Mouse (Mus musculus) ES-E14 (cell line): Measurements from ENCODE around the gene Tnnt1. TPM values are rescaled to one million over a fixed set of nuclear protein-coding genes. Genes with fewer than 3 reads are reported as not detected.

Source experiments
- DNase-seq: peaks from one replicate; pipeline ENCODE4 v3.0.0-alpha.2; 2013; ENCODE audit warnings: low read depth, low spot score
- H3K27ac ChIP-seq: 2 replicates; pipeline ENCODE4 v1.5.1; 2012; ENCODE audit warnings: low read depth, mild to moderate bottlenecking, low read length, moderate library complexity, mixed read lengths; ENCODE audit not compliant: poor library complexity, insufficient read depth, severe bottlenecking
- H3K36me3 ChIP-seq: 2 replicates; pipeline ENCODE4 v1.6.1; 2012; ENCODE audit warnings: mild to moderate bottlenecking, low read length, moderate library complexity, mixed read lengths; ENCODE audit not compliant: control insufficient read depth, poor library complexity, insufficient read depth, severe bottlenecking
- H3K4me1 ChIP-seq, 2 experiments: fragments of 150-350 bp in 1 of 2; sonication (generic) in 1 of 2; 2 replicates each; pipeline ENCODE4 v1.6.1; 2012; ENCODE audit warnings: low read length in 2 of 2, mild to moderate bottlenecking in 1 of 2, mixed read lengths in 1 of 2; ENCODE audit not compliant: control insufficient read depth in 2 of 2, insufficient read depth in 2 of 2, poor library complexity in 1 of 2
- H3K4me3 ChIP-seq, 2 experiments: fragments of 150-350 bp in 1 of 2; sonication (generic) in 1 of 2; 2 replicates each; pipeline ENCODE4 v1.5.1; 2012; ENCODE audit warnings: low read length in 2 of 2, low read depth in 1 of 2, mild to moderate bottlenecking in 1 of 2, mixed read lengths in 1 of 2; ENCODE audit not compliant: insufficient read depth in 1 of 2, poor library complexity in 1 of 2, severe bottlenecking in 1 of 2
- H3K9ac ChIP-seq: 2 replicates; pipeline ENCODE4 v1.6.1; 2012; ENCODE audit warnings: low read depth, mild to moderate bottlenecking, low read length, mixed read lengths; ENCODE audit not compliant: poor library complexity, insufficient read depth, severe bottlenecking
- H3K9me3 ChIP-seq: fragments of 150-350 bp; sonication (generic); 2 replicates; pipeline ENCODE4 v1.6.1; 2012; ENCODE audit warnings: low read depth, mild to moderate bottlenecking, low read length; ENCODE audit not compliant: control insufficient read depth, insufficient read depth
- CHD2 ChIP-seq: IDR thresholded peaks from 2 replicates; pipeline ENCODE4 v1.6.1; 2014; ENCODE audit warnings: mild to moderate bottlenecking, low read depth, low read length, inconsistent platforms
- HCFC1 ChIP-seq: IDR thresholded peaks from 2 replicates; pipeline ENCODE4 v1.6.1; 2012; ENCODE audit warnings: low read length, inconsistent platforms, borderline replicate concordance; ENCODE audit not compliant: insufficient read depth
- MAFK ChIP-seq: IDR thresholded peaks from 2 replicates; pipeline ENCODE4 v1.6.1; 2014; ENCODE audit warnings: mild to moderate bottlenecking, low read depth, low read length, inconsistent platforms; ENCODE audit not compliant: insufficient read depth
- ZC3H11A ChIP-seq: IDR thresholded peaks from 2 replicates; pipeline ENCODE4 v1.6.1; 2012; ENCODE audit warnings: low read depth, mild to moderate bottlenecking, inconsistent platforms, low read length, borderline replicate concordance
- ZNF384 ChIP-seq: IDR thresholded peaks from 2 replicates; pipeline ENCODE4 v1.6.1; 2012; ENCODE audit warnings: low read depth, low read length, inconsistent platforms
- in situ Hi-C, 2 experiments: fragments of 600-800 bp; cut with MboI; formaldehyde crosslinking; loops; one replicate each; pipeline ENCODE4 v1.15.1; 2025; ENCODE audit warnings: low sequenced_read_pairs in 2 of 2, inconsistent platforms in 1 of 2; ENCODE audit not compliant: unreplicated experiment in 2 of 2
- total RNA-seq: library from RNA; depleted of rRNA; stranded (reverse); fragments of 300-350 nt; gene quantifications from 2 replicates; pipeline ENCODE4 v1.2.3, GENCODE M21; 2012

The Tnnt1 gene
- total RNA-seq, 1 experiment: 8.4 TPM

GRCm38 (mm10) chr7:4500892-4501471, 15.2 kb downstream of the Tnnt1 start:
- Histone ChIP-seq H3K36me3 (peaks cover 6% of the 10 kb centered on the region), H3K9me3 (no peaks in the 10 kb centered on the region), H3K4me3 (peak overlapping the region; percentile 92), H3K27ac (no peak overlapping the region), H3K9ac (peak overlapping the region; percentile 88), H3K4me1 (no peaks in the 10 kb centered on the region; a peak in 1 of 4 replicates)
- in situ Hi-C loops: no loop called here
- TF ChIP-seq MAFK: no peak
- TF ChIP-seq ZNF384: no peak
- TF ChIP-seq ZC3H11A: no peak
- no peak for TF ChIP-seq CHD2
- TF ChIP-seq HCFC1: no peak
- DNase-seq: no peak

GRCm38 (mm10) chr7:4499034-4499433, 17.1 kb downstream of the Tnnt1 start:
- H3K27ac ChIP-seq: no peak overlapping the region
- no peaks in the 10 kb centered on the region for H3K9me3 ChIP-seq
- H3K9ac ChIP-seq: no peak overlapping the region
- no peak for DNase-seq
- in situ Hi-C loops: no loop called here
- no peak overlapping the region for H3K4me3 ChIP-seq
- no peaks in the 10 kb centered on the region; a peak in 1 of 4 replicates for H3K4me1 ChIP-seq
- TF ChIP-seq HCFC1 (no peak), MAFK (no peak), ZC3H11A (no peak), ZNF384 (no peak), CHD2 (no peak)
- peaks cover 6% of the 10 kb centered on the region for H3K36me3 ChIP-seq

- Histone ChIP-seq H3K9me3 (no peaks in the 10 kb centered on the region), H3K36me3 (peaks cover 6% of the 10 kb centered on the region), H3K9ac (no peak overlapping the region), H3K4me3 (no peak overlapping the region), H3K4me1 (no peaks in the 10 kb centered on the region; a peak in 1 of 4 replicates), H3K27ac (no peak overlapping the region)
- no peak for TF ChIP-seq HCFC1
- in situ Hi-C loops: no loop called here
- no peak for DNase-seq
Measured at GRCm38 (mm10) chr7:4498251-4498650, 17.9 kb downstream of the Tnnt1 start.

- no peak overlapping the region for H3K27ac ChIP-seq
- no peak overlapping the region for H3K4me3 ChIP-seq
- H3K4me1 ChIP-seq: no peaks in the 10 kb centered on the region; a peak in 1 of 4 replicates
- DNase-seq: no peak
- H3K9ac ChIP-seq: no peak overlapping the region
- no peak for TF ChIP-seq ZC3H11A
- no peak for TF ChIP-seq CHD2
- TF ChIP-seq MAFK: no peak
- no peak for TF ChIP-seq ZNF384
- TF ChIP-seq HCFC1: no peak
- peaks cover 9% of the 10 kb centered on the region for H3K36me3 ChIP-seq
- H3K9me3 ChIP-seq: no peaks in the 10 kb centered on the region
- in situ Hi-C loops: no loop called here
Measured at GRCm38 (mm10) chr7:4497271-4497903, 18.8 kb downstream of the Tnnt1 start.

- H3K9me3 ChIP-seq: no peaks in the 10 kb centered on the region
- in situ Hi-C loops: no loop called here
- TF ChIP-seq CHD2 (no peak), HCFC1 (no peak), ZNF384 (no peak), ZC3H11A (no peak), MAFK (no peak)
- no peak for DNase-seq
- no peak overlapping the region for H3K4me3 ChIP-seq
- no peaks in the 10 kb centered on the region; a peak in 1 of 4 replicates for H3K4me1 ChIP-seq
- no peak overlapping the region for H3K27ac ChIP-seq
- peaks cover 9% of the 10 kb centered on the region for H3K36me3 ChIP-seq
- no peak overlapping the region for H3K9ac ChIP-seq
Measured at GRCm38 (mm10) chr7:4496468-4496867, 19.7 kb downstream of the Tnnt1 start.
